Mouse (Mus musculus) ES-Bruce4 (cell line): ENCODE measurements around the gene Tmem238.

Experiments used
- CTCF ChIP-seq: IDR thresholded peaks from one replicate; pipeline ENCODE4 v1.8.1; 2011; ENCODE audit warnings: low read depth, low read length
- POLR2A ChIP-seq: IDR thresholded peaks from one replicate; pipeline ENCODE4 v1.8.1; 2011; ENCODE audit warnings: low read length; ENCODE audit not compliant: insufficient read depth

GRCm38 (mm10) chr7:4816559-4816958 lies 27.1 kb upstream of the Tmem238 start:
- TF ChIP-seq CTCF: no peak
- TF ChIP-seq POLR2A: no peak
